Mouse (Mus musculus) erythroblast, embryonic 14.5 days (primary cell): Measurements from ENCODE around the gene B3gnt2.

Source experiments
- GATA1 ChIP-seq: IDR thresholded peaks from 2 replicates; pipeline ENCODE4 v1.6.1; 2012; ENCODE audit warnings: low read length, inconsistent platforms, mixed read lengths
- TAL1 ChIP-seq: IDR thresholded peaks from 3 replicates; pipeline ENCODE4 v1.6.1; 2012; ENCODE audit warnings: low read length, inconsistent platforms, mixed read lengths

DNA sequence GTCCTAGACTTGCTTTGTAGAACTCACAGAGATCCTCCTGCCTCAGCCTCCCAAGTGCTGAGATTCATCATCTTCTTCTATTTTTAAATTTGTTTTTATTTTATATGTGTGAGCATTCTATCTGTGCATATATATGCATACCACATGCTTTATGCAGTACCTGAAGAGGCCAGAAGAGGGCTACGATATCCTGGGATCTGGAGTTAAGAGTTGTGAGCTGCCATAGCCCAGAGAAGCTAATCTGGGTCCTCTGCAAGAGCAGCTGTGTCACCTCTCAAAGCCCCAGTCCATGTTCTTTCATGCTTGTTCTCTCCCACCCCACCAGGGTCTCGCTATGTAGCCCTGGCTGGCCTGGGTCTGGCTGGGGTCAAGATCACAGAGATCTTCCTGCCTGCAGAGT, 83.2 kb downstream of the B3gnt2 start:
- TF ChIP-seq TAL1, result no peak
- TF ChIP-seq GATA1, result no peak
